Mouse (Mus musculus) WW6 (cell line): ENCODE data around the gene Nvl.

Source experiments
- DNase-seq: peaks from one replicate; pipeline ENCODE4 v3.0.0-alpha.2; 2013; ENCODE audit warnings: low read depth, low spot score

Gene Nvl

DNA sequence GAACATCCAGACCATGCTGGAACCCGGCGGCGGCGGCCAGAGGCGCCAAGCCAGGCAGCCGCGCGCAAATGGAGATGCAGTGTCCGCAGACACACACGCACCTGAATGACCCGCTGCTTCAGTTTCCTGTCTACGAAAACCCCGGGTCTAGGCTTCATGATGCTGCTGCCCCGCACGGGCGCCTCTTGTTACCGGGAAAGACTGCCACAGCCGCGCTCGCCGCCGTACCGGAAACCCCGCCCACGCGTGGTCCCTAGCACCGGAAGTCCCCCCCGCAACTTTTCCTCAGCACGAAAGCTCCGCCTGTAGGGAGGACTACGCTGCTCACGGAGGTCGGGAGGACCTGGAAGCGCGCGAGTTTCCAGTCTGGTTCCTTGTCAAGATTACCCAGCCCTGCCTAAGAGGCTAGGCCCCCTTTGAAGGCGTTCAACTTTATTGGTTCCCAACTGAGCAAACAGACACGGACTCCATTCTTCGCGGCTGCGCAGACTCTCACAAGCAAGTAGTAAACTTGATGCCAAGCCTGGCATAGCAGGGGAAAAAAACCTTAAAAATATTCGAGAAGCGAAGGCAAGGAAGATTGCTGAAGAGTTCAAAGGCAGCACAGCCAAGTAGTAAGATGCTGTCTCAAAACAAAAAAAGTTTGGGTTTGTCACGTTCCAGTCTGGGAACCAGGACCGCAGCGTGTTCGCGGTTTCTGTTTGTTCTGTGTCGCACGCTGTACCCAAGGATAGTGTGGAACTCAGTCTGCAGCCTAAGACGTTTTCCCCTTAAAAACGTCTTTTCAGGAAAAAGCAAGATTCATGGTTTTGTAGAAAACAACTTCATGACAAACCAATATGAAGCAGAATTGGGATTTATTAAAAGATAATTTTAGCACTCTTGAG, at the start of gene Nvl, which contains the start of gene Cnih4:
Nvl (minus strand) TSS at position 255 of the 887 bp plus-strand sequence.
Cnih4 (plus strand) TSS at position 744 of the 887 bp plus-strand sequence.
- DNase-seq = peak; percentile 92

DNA sequence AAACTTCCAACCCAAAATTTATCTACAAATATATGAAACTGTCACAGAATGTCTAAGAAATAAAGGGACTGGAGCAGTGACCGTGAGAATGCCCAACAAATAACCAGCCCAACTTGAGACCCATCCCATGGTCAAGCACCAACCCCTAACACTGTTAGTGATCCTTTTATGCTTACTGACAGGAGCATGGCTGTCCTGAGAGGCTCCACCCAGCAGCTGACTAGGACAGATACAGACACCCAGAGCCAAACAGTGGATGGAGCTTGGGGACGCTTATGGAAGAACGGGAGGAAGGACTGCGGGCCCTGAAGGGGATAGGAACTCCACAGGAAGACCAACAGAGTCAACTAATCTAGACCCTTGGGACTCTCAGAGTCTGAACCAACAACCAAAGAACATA, 44.9 kb upstream of the Nvl start:
- no peak for DNase-seq

DNA sequence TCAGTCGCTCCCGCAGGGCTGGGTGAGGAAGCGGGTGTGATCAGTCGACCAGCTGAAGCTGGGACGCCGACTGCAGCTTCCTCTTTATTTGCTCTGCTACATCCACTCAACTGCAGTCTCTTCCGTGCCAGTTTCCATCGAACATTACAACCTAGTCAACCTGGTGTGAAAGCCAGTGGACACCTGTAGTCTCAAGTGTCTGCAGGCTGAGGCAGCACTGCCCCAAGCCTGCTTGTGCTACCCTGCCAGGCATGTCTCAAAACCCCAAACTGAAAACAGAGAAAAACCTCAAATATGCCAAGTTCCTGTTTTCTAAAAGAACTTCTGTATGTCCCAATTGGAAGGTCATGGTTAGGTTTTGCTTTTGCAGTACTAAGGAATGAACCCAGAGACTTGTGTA, 26.2 kb upstream of the Nvl start:
- no peak for DNase-seq

DNA sequence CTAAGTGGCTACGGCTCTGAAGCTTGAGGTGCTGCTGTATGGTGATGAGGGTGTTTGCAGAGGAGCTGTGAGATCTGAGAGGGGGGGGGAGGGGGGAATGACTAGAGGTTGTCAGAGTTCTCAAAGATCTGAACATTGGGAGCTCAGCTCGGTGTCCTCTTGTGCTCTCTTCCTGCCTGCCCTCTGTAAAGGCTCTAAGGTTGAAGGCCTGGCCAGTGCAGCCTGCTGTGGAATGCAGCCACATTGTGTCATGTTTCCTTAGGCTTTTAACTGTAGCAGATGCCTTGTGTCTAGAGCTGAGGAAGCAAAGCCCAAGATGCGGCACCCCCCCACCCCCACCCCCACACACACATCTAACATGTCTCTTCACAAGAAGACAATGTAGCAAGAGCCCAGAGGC, 24.4 kb upstream of the Nvl start:
- DNase-seq = no peak

DNA sequence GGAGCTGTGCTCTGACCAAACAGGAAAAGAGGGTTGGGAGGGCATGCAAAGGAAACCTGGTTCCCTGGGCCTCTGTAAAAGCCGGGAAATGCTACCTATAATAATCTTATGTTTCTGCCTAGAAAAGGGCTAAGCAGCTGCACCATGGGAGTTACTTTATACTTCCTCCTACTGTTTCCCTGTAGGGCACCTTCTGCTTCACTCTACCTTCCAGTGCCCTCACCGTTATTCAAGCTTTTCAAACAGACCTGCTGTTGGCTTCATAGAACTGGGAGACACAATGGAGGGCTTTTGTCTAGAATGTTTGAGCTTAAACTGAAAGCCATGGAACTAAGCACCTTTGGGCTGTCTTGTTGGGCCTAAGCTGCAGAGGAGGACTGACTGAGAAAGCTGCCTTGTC, 23.8 kb upstream of the Nvl start:
- DNase-seq = no peak

DNA sequence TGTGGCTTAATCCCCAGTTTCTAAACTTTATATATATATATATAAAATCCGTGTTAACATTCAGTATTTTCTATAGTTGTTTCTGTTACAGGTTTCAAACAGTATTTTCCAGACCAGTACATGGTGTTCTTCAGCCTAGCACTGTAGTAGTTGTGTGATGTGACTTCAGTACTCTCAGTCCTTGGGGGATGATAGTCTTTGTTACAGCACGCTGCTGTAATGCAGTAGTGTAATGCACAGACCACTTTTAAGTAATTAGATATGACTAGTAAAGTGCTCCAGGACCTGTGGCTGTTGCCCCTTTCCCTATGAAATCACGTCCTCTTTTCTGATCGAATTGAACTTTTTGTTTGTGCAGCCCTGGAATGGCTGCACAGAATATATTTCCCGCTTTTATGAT, 7.5 kb upstream of the Nvl start:
- DNase-seq = no peak

DNA sequence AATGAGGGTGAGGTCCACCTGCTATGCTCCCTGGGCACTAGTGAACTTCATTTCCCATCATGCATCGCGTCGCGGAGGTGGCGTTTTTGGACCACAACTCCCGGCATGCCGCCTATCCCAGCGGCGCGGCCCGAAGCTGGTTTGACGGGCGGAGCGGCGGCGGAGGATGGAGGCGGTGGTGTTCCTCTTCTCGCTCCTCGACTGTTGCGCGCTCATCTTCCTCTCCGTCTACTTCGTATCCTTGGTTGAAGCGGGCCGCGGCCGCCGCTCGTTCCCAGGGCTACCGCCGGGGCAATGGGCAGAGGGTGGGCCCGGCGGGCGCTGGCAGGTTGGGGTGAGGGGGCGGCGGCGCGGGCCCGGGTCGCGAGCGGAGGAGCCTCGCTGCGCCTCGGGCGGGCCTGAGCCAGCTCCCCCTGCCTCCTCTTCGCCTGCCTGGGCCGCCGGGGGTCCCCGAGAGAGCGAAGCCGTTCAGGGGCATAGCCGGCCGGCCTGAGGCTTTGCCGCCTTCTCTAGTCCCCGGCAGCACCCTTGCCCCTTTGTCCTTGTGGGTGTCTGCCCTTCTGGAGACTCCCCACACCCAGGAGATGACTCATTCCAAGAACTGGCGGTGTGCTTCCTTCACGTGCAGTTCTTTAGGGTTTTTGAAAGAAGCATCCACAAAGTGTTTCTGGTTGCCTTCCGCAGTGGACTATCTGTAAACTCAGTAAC, 7.0 kb upstream of the Nvl start:
- DNase-seq = peak; percentile 61

DNA sequence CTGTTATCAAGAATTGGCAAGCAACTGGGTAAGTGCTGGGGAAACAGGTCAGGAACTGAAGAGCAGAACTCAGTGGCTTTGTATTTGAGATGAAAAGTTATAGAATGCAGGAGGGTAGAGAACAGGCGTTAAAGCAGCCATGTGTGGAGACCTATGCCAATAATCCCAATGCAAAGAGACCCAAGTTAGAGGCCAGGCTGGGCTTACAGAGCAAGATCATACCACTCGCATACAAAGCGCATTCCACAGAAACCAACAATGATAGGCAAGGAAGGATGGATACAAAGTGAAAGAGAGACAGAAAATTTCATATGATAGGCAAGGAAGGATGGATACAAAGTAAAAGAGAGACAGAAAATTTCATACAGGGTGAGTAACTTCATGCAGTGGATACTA, 6.4 kb upstream of the Nvl start:
- no peak for DNase-seq

DNA sequence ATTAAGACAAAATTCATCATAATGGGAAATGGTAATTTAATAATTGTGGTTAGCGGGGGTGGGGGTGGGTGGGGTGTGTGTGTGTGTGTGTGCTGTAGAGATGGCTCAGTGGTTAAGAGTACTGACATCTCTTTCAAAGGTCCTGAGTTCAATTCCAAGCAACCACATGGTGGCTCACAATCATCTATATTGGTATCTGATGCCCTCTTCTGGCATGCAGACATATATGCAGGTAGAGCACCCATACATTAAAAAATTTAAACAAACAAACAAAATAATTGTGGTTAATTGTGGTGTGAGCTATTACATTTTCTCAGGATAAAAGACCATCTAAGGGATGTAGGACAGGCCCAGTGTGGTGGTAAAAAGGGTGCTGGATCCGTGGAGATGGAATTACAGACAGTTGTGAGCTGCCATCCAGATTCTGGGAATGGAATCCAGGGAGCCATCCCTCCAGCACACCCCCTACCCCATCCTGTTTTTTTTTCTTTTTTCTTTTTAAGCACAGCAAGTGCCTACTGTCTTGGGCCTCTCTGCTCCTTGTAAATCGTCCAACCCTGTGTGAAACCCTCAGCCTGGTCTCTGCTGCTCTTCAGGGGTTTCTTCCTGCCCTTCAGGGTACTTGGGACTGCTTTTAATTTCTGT, 5.5 kb upstream of the Nvl start:
- DNase-seq = no peak

DNA sequence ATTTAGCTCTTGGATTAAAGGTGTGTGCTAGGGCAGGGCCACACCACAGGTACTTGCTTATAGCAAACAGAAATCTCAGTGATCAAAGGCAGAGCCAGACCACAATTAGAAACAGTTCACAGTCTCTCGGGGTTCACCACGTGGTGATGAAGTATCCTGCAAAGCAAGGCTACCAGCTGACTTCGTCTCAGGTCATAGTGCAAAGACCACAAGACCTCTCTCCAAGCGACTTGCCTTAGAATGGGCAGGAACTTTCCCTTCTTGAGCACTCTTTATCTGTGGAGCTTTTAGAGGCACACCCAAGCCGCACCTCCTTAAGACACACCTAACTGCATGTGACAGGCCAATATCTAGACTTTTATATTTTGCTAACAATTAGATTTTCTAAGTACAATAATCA, 4.5 kb upstream of the Nvl start:
- DNase-seq = no peak

DNA sequence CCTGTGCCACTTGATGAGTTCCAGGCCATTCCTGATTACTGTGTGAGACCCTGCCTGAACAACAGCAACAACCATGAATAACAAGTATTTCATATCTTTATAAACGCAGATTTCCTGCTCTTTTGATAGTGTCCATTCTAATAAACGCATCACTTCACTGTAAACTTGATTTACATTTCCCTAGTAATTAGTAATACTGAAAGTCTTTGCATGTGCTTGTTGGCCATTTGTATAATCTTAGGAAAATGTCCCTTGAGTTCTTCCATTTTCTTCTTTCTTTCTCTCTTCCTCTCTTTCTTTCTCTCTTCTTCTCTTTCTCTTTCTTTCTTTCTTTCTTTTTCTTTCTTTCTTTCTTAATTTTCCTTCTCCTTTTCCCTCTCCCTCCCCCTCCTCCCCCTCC, 2.2 kb upstream of the Nvl start:
- DNase-seq = no peak

DNA sequence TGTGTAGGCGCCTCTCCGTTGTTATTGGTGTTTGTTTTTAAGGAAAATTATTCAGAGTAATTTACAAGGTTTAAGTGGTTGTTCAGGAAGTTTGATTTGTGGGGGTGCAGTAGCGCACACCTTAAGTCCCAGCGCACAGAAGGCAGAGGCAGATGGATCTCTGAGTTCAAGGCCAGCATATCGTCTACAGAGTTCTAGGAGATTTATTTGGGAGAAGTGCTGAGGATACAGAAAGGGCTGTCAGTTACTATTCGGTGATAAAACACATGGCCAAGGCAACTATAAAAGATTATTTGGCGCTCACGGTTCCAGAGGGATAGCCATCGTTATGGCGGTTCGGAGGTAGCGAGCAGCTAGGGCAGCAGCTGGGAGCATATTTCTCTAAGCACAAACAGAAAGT, 962 bp upstream of the Nvl start:
- no peak for DNase-seq

DNA sequence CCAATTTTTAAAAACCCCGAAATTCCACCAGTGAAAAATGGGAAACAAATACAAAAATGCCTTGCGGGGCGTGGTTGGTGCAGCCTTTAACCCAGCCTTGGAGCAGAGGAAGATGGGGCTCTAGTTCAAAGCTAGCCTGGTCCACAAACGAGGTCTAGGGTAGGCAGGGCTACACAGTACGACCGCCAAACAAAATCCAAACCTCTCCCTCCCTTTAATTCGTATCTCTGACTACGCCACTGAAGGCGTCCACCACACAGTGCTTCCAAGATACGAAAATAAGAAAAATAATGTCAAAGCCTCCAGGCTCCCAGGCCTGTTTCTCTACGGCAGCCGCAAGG, 425 bp downstream of the Nvl start:
- DNase-seq = no peak

DNA sequence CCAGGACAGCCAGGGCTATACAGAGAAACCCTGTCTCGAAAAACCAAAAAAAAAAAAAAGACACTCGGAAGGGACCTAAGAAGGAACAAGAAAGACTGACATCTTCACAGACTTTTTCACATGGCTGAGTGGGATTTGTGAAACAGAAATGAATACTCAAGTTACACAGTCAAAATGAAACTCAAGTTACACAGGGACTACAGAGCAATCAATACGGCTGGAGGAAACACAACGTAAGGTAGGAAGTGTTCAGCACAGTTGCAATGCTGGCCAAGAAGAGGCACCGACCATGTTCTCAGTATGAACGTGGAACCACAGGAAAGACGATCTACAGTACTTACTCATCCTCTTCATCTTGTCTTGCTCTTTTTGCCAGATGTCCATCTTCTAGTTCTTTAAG, 5.3 kb downstream of the Nvl start:
- DNase-seq = no peak

DNA sequence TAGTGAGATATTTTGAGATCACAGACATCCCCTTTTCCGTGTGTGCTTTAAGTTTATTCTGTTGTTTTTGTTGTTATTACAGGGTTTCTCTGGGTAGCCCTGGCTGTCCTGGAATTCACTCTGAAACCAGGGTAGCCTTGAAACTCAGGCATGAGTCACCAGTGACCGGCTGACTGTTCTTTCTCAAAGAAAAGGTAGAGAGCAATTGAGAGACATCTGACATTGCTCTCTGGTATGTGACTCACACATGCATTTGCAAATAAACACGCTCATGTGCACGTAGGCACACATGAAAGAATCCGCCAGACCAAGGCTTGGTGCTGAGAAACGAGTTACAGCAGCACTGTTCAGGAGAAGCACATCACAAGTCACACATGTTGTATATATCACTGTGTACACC, 12.1 kb downstream of the Nvl start:
- no peak for DNase-seq

DNA sequence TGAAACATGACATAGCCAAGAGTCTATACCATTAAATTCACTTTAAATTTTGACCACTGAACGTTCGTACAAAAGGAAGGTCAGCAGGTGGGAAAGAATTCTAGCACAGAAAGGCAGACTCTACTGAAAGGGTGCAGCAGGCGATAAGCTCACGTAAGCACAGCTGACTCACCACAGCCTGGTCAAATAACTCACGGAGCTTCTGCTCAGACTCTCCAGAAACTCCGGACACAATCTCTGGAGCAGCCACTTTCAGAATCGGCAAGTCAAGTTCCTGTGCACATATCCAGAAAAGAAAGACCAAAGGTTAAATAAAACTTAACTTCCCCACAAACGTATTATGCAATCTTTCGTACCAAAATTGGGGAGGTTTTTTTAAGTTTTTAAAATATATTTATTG, 17.2 kb downstream of the Nvl start:
- DNase-seq = no peak

DNA sequence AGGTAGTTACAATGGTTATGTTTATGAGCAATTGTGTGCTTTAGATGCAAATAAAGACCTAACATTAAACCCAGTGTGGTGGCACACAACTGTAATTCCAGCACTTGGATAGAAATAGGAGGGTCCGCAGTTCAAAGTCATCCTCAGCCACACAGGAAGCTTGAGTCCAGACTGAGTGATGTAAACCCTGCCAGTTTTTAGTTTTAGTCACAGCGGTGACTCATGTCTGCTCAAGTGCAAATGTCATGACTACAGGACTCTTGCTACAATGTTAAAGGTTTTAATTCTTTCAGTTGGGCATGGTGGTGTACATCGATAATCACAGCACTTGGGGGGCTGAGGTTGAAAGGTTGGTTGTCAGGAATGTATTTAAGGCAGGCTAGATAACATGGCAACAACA, 18.1 kb downstream of the Nvl start:
- no peak for DNase-seq

DNA sequence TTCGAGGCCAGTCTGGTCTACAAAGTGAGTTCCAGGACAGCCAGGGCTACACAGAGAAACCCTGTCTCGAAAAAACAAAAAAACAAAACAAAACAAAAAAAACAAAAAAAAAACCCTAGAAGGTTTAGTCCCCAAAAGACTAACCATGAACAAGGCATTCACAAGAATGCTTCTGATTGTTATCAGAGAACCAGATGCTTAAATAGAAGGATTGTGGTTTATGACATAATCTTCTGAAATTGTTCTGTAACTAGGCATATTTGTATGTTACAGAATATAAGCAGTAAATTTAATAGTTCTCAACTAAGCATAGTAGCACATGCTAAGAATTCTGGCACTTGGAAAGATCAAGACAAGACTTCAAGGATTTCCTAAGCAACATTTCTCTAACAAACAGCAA, 19.9 kb downstream of the Nvl start:
- no peak for DNase-seq

DNA sequence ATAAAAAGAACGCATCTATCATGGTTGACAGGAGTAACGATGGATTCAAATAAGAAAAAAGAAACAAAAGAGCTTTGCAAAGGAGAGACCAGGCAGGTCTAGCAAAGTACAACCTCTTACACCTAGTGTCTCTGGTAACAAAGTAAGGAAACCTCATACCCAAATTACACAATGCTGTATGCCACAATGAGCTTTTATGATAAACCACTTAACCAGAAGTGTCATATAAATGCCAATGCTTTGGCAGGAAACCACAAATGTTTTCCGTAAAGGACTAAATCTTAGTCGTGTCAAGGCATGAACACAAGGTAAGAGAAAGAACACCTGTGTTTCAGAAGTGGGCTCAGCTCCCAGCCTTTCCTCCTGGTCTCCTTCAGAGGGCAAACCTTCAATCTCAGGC, 26.9 kb downstream of the Nvl start:
- DNase-seq = no peak

DNA sequence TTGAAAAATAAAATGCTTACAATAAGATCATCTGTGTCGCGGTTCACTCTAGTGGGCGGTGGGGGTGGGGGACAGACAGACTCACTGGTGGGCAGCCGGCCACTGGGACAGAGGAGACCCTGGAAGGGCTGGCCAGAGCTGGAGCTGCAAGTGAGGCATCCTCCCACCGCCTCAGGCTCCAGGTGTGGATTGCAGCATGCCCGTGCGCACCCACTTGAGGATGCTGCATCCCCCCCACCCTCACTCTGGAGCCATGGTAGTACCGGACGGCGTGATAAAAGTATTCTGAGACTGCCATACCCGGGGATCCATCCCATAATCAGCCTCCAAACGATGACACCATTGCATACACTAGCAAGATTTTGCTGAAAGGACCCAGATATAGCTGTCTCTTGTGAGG, 54.0 kb downstream of the Nvl start:
- DNase-seq = no peak

DNA sequence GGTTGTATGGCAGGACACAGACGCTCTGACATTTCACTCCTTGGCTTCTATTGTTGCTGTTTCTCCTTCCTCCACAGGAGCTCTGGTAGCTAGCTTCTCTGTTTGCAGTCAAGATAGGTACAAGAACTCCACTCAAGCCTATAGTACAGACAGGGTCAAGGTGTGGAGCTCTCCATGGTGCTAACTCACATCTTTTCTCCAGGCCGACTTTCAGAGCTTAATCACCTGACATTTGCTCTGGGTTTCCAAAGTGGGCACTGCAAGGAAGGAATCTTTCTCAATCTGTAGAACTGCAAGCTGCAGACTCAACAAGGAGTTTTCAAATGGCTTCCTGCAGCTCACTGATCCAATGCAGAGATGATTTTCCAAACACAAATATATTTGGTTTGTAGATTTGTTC, 60.0 kb downstream of the Nvl start:
- peak; percentile 22 for DNase-seq

DNA sequence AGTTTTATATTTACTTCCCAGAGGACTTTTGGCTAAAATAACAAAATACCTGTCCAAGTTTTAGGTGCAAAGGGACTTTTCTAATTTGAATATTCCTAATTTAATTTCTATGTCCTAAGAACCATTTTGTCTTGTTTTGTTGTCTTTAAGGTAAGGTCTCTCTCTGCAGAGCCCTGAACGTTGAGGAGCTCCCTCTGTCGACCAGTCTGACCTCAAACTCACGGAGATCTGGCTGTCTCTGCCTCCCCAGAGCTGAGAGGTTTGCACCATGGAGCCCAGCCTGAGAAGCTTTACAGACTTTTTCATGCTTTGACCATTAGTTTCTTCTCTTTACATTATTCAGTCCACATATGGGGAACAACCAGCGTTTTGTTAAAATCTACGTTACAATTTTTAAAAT, 70.9 kb downstream of the Nvl start:
- DNase-seq = no peak

DNA sequence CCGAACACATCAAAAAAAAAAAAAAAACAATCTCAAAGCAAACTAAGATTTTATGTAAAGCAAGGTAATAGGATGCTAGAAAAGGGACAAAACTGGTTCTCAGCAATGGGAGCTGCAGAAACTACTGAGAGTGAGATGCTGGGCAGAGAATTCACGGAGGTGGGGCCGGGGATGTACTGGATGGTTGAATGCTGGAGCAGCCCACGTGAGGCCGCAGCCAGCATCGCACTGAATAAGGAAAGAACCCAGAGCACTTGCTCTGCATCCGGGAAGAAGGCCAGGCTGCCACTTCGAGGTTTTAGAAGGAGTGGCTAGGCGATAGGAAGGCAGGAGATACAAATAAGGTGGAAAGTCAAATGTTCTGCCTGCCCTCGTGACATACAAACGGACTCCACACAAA, 74.3 kb downstream of the Nvl start:
- DNase-seq = no peak
